In the genomic region with DNA sequence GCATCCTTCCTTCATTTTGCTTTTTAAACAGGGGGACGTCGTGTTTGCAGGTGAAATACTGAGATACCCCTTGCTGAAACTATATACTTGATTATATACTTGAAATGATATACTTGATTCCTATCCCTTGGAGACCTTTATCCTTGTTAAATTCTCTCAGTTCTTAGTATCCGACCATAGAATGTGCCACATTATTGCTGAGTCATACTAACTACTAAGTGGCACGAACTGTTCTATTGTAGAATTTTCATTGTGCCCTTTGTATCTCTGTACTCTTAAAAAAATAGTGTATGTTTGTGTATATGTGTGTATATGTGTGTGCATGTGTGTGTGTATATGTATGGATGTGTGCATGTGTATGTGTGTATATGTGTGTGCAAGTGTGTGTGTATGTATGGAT, we compare ENCODE assay signal across 31 mouse cellular contexts. TPM values are rescaled to one million over a fixed set of nuclear protein-coding genes. Genes with fewer than 3 reads are reported as not detected.
DNase-seq lines count a peak whose midpoint lies in the region; ATAC-seq and TF ChIP-seq lines count a peak whose summit lies in the region.
"Had no signal": no experiment of that assay in that cellular context is flagged by ENCODE, and none has a peak within 500 bp of the region (broad histone marks: within the 10 kb centered on the region; RNA-seq: fewer than 3 reads in every experiment).

No protein-coding gene starts in this region.

- no peaks in the 10 kb centered on the region for H3K27me3 ChIP-seq in liver, embryonic 14.5 days (ENCODE audit: control insufficient read depth, insufficient read depth, low read length)
- no peaks in the 10 kb centered on the region for H3K27me3 ChIP-seq in liver, embryonic 11.5 days (replicated peaks; ENCODE audit: control insufficient read depth, insufficient read depth, low read length)
- H3K27me3 ChIP-seq in kidney, embryonic 16.5 days (ENCODE audit: insufficient read depth, low read length) = no peaks in the 10 kb centered on the region
- H3K27me3 ChIP-seq: embryonic facial prominence, embryonic 13.5 days; forebrain, embryonic 12.5 days; limb, embryonic 13.5 days; midbrain, embryonic 13.5 days had no signal

- H3K4me3 ChIP-seq in liver, embryonic 14.5 days (ENCODE audit: insufficient read depth in 1 of 2, low read depth in 2 of 2, low read length in 2 of 2) = no peak overlapping the region
- H3K4me3 ChIP-seq in liver, embryonic 11.5 days (ENCODE audit: low read depth, low read length) = no peak overlapping the region
- H3K4me3 ChIP-seq in ES-E14 (ENCODE audit: insufficient read depth in 1 of 2, low read depth in 1 of 2, low read length in 2 of 2, poor library complexity in 1 of 2, severe bottlenecking in 1 of 2) = no peak overlapping the region
- no peak overlapping the region for H3K4me3 ChIP-seq in kidney, embryonic 16.5 days (ENCODE audit: low read length)
- H3K4me3 ChIP-seq: embryonic facial prominence, embryonic 13.5 days; erythroblast, embryonic 14.5 days; forebrain, embryonic 12.5 days; layer of hippocampus, adult 2 months; left cerebral cortex, adult 2 months; limb, embryonic 13.5 days; midbrain, embryonic 13.5 days had no signal

- no peaks in the 10 kb centered on the region for H3K9me3 ChIP-seq in liver, embryonic 14.5 days (ENCODE audit: control insufficient read depth, low read length)
- H3K9me3 ChIP-seq in liver, embryonic 11.5 days (ENCODE audit: control insufficient read depth, low read length) = no peaks in the 10 kb centered on the region
- H3K9me3 ChIP-seq in ES-E14 (ENCODE audit: control insufficient read depth, insufficient read depth, low read depth, low read length) = no peaks in the 10 kb centered on the region
- no peaks in the 10 kb centered on the region for H3K9me3 ChIP-seq in kidney, embryonic 16.5 days (ENCODE audit: low read length)
- H3K9me3 ChIP-seq: embryonic facial prominence, embryonic 13.5 days; forebrain, embryonic 12.5 days; limb, embryonic 13.5 days; midbrain, embryonic 13.5 days had no signal

- H3K27ac ChIP-seq in liver, embryonic 14.5 days = no peak overlapping the region
- H3K27ac ChIP-seq in liver, embryonic 11.5 days (ENCODE audit: low read depth, low read length) = no peak overlapping the region
- H3K27ac ChIP-seq in ES-E14 (ENCODE audit: insufficient read depth, low read depth, low read length, poor library complexity, severe bottlenecking) = no peak overlapping the region
- H3K27ac ChIP-seq in kidney, embryonic 16.5 days (ENCODE audit: low read length) = no peak overlapping the region
- H3K27ac ChIP-seq: embryonic facial prominence, embryonic 13.5 days; forebrain, embryonic 12.5 days; hindbrain, embryonic 14.5 days; left cerebral cortex, adult 2 months; limb, embryonic 13.5 days; macrophage; midbrain, embryonic 13.5 days; stomach, postnatal 0 days had no signal

- DNase-seq in liver, embryonic 14.5 days (ENCODE audit: low read depth in 3 of 3, low spot score in 3 of 3) = no peak
- DNase-seq in liver, embryonic 11.5 days (ENCODE audit: low spot score) = no peak
- DNase-seq in ES-E14 (ENCODE audit: low read depth, low spot score) = no peak
- no peak for DNase-seq in ovary, postnatal 10 days (ENCODE audit: low spot score)
- DNase-seq: adrenal gland, postnatal 14 days; cerebellum, adult 11 months; cerebellum, adult 9-10 months; cerebellum, postnatal 36 days; gastrocnemius, postnatal 14 days; kidney, adult 9 months; kidney, postnatal 14 days; lung, adult 2 months; lung, postnatal 10 days; retina, postnatal 1 day; thymus, adult 18-20 months; thymus, postnatal 25 days had no signal

- no peak overlapping the region for H3K9ac ChIP-seq in liver, embryonic 14.5 days (replicated peaks)
- no peak overlapping the region for H3K9ac ChIP-seq in liver, embryonic 11.5 days (ENCODE audit: low read depth, low read length)
- H3K9ac ChIP-seq in ES-E14 (ENCODE audit: insufficient read depth, low read depth, low read length, poor library complexity, severe bottlenecking) = no peak overlapping the region
- H3K9ac ChIP-seq in kidney, embryonic 16.5 days (replicated peaks; ENCODE audit: low read length) = no peak overlapping the region
- H3K9ac ChIP-seq: embryonic facial prominence, embryonic 13.5 days; forebrain, embryonic 12.5 days; hindbrain, embryonic 14.5 days; limb, embryonic 13.5 days; midbrain, embryonic 13.5 days had no signal

- peaks cover 5% of the 10 kb centered on the region for H3K36me3 ChIP-seq in liver, embryonic 14.5 days (replicated peaks; ENCODE audit: control insufficient read depth, insufficient read depth, low read depth)
- no peaks in the 10 kb centered on the region; the same call in 1 of the 2 replicates for H3K36me3 ChIP-seq in liver, embryonic 11.5 days (ENCODE audit: control insufficient read depth, insufficient read depth, low read length)
- 0 out of 2 replicates have a peak, but pooled peaks cover 2% of the 10 kb centered on the region for H3K36me3 ChIP-seq in ES-E14 (ENCODE audit: control insufficient read depth, insufficient read depth, low read length, poor library complexity, severe bottlenecking)
- H3K36me3 ChIP-seq in kidney, embryonic 16.5 days (ENCODE audit: insufficient read depth, low read length) = 0 out of 2 replicates have a peak, but pooled peaks cover 4% of the 10 kb centered on the region

- in situ Hi-C loops in ES-E14 (cut with MboI; ENCODE audit: low sequenced_read_pairs in 2 of 2, unreplicated experiment in 2 of 2) = no loop called here

- no peak overlapping the region for H3K4me2 ChIP-seq in liver, embryonic 14.5 days (ENCODE audit: low read depth)
- no peak overlapping the region for H3K4me2 ChIP-seq in liver, embryonic 11.5 days
- H3K4me2 ChIP-seq in kidney, embryonic 16.5 days (replicated peaks; ENCODE audit: low read depth, low read length) = no peak overlapping the region
- H3K4me2 ChIP-seq: embryonic facial prominence, embryonic 13.5 days; forebrain, embryonic 12.5 days; heart, embryonic 11.5 days; hindbrain, embryonic 14.5 days; limb, embryonic 13.5 days; midbrain, embryonic 13.5 days had no signal

- H3K4me1 ChIP-seq in liver, embryonic 14.5 days (replicated peaks; ENCODE audit: control insufficient read depth in 2 of 2, insufficient read depth in 2 of 2, low read length in 1 of 2) = peaks cover 9 to 24% of the 10 kb centered on the region in 2 experiments
- peaks cover 10% of the 10 kb centered on the region for H3K4me1 ChIP-seq in liver, embryonic 11.5 days (replicated peaks; ENCODE audit: control insufficient read depth, insufficient read depth, low read length)
- H3K4me1 ChIP-seq in ES-E14 (ENCODE audit: control insufficient read depth in 2 of 2, insufficient read depth in 2 of 2, low read length in 2 of 2, poor library complexity in 1 of 2) = peaks cover 4% of the 10 kb centered on the region in 2 experiments
- H3K4me1 ChIP-seq in kidney, embryonic 16.5 days (ENCODE audit: insufficient read depth, low read length) = peaks cover 21% of the 10 kb centered on the region

- TF ChIP-seq EP300 in liver, embryonic 14.5 days (IDR thresholded peaks at IDR 0.05; ENCODE audit: low read depth) = no peak

- ATAC-seq in liver, embryonic 14.5 days (ENCODE audit: insufficient read depth) = peak; percentile 16; the same call in 1 of the 2 replicates
- no peak; the same call in 1 of the 2 replicates for ATAC-seq in liver, embryonic 11.5 days (replicated peaks; ENCODE audit: low FRiP score)
- ATAC-seq in erythroblast, adult 5-6 weeks (replicated peaks; ENCODE audit: low FRiP score, poor library complexity, severe bottlenecking) = 0 out of 2 replicates have a peak, but pooled peaks have one; percentile 57
- ATAC-seq in megakaryocyte-erythroid progenitor cell, adult 5-6 weeks (replicated peaks; ENCODE audit: low FRiP score, low TSS enrichment, poor library complexity, severe bottlenecking) = peak; percentile 66
- no peak for ATAC-seq in kidney, embryonic 16.5 days (ENCODE audit: low FRiP score, low TSS enrichment)
- ATAC-seq: intestine, postnatal 0 days; midbrain, embryonic 13.5 days had no signal

- 45% methylated on average over 4 of the region's 4 CpGs for WGBS in liver, embryonic 14.5 days (ENCODE audit: insufficient replicate concordance)
- 81% methylated on average over 4 of the region's 4 CpGs for WGBS in liver, embryonic 11.5 days
- 90% methylated on average over 4 of the region's 4 CpGs for WGBS in kidney, embryonic 16.5 days

- TF ChIP-seq CTCF in liver, embryonic 14.5 days (IDR thresholded peaks at IDR 0.05; ENCODE audit: low read depth) = no peak

RNA-seq across cellular contexts. Expression of gene Prkaa1, which starts 12.7 kb away (rescaled TPM):
- polyA plus RNA-seq in liver, embryonic 14.5 days (2012; rRNA removed) = 6.6 and 8.6 TPM in 2 replicates
- 15.7 and 16.6 TPM in 2 replicates for polyA plus RNA-seq in liver, embryonic 14.5 days (2014; fragmentation: Nextera tagmentation; extraction: Ambion mirVana)
- polyA plus RNA-seq in liver, embryonic 11.5 days (2014; fragmentation: Nextera tagmentation; extraction: Ambion mirVana) = 36.2 and 39.3 TPM in 2 replicates
- 9.7 and 12.9 TPM in 2 replicates for total RNA-seq in ES-E14 (2012; rRNA removed)
- 13.6 and 19.8 TPM in 2 replicates for total RNA-seq in erythroblast, adult 5-6 weeks (2015; ENCODE audit: low replicate concordance)
- total RNA-seq in erythroblast, adult 5-6 weeks (2017; ENCODE audit: low replicate concordance) = 12.0 and 14.8 TPM in 2 replicates
- total RNA-seq in megakaryocyte-erythroid progenitor cell, adult 5-6 weeks (2014; fragmentation: Nextera tagmentation) = 55.5 and 56.0 TPM in 2 replicates
- 59.3 and 69.1 TPM in 2 replicates for total RNA-seq in megakaryocyte-erythroid progenitor cell, adult 5-6 weeks (2017)
- polyA plus RNA-seq in kidney, embryonic 16.5 days (2015; fragmentation: Nextera tagmentation; extraction: Ambion mirVana) = 22.4 and 24.7 TPM in 2 replicates

RNA-seq across cellular contexts. Expression of gene Ttc33, which starts 29.0 kb away (rescaled TPM):
- 3.1 and 6.6 TPM in 2 replicates for polyA plus RNA-seq in liver, embryonic 14.5 days (2012; rRNA removed)
- polyA plus RNA-seq in liver, embryonic 14.5 days (2014; fragmentation: Nextera tagmentation; extraction: Ambion mirVana) = 13.6 and 13.9 TPM in 2 replicates
- 29.2 and 32.3 TPM in 2 replicates for polyA plus RNA-seq in liver, embryonic 11.5 days (2014; fragmentation: Nextera tagmentation; extraction: Ambion mirVana)
- 24.2 and 25.2 TPM in 2 replicates for total RNA-seq in ES-E14 (2012; rRNA removed)
- total RNA-seq in erythroblast, adult 5-6 weeks (2015; ENCODE audit: low replicate concordance) = 12.3 and 29.4 TPM in 2 replicates
- 26.4 and 28.4 TPM in 2 replicates for total RNA-seq in erythroblast, adult 5-6 weeks (2017; ENCODE audit: low replicate concordance)
- total RNA-seq in megakaryocyte-erythroid progenitor cell, adult 5-6 weeks (2014; fragmentation: Nextera tagmentation) = 12.6 and 21.2 TPM in 2 replicates
- total RNA-seq in megakaryocyte-erythroid progenitor cell, adult 5-6 weeks (2017) = 35.6 and 36.8 TPM in 2 replicates
- polyA plus RNA-seq in kidney, embryonic 16.5 days (2015; fragmentation: Nextera tagmentation; extraction: Ambion mirVana) = 44.3 and 46.4 TPM in 2 replicates

RNA-seq across cellular contexts. Expression of gene Rpl37, which starts 39.9 kb away (rescaled TPM):
- polyA plus RNA-seq in liver, embryonic 14.5 days (2012; rRNA removed) = 259 and 884 TPM in 2 replicates
- polyA plus RNA-seq in liver, embryonic 14.5 days (2014; fragmentation: Nextera tagmentation; extraction: Ambion mirVana) = 547 and 570 TPM in 2 replicates
- polyA plus RNA-seq in liver, embryonic 11.5 days (2014; fragmentation: Nextera tagmentation; extraction: Ambion mirVana) = 728 and 826 TPM in 2 replicates
- 1,373 and 1,829 TPM in 2 replicates for total RNA-seq in ES-E14 (2012; rRNA removed)
- total RNA-seq in erythroblast, adult 5-6 weeks (2015; ENCODE audit: low replicate concordance) = 167 and 232 TPM in 2 replicates
- total RNA-seq in erythroblast, adult 5-6 weeks (2017; ENCODE audit: low replicate concordance) = 170 and 249 TPM in 2 replicates
- total RNA-seq in megakaryocyte-erythroid progenitor cell, adult 5-6 weeks (2014; fragmentation: Nextera tagmentation) = 2,794 and 2,966 TPM in 2 replicates
- 2,588 and 3,250 TPM in 2 replicates for total RNA-seq in megakaryocyte-erythroid progenitor cell, adult 5-6 weeks (2017)
- polyA plus RNA-seq in kidney, embryonic 16.5 days (2015; fragmentation: Nextera tagmentation; extraction: Ambion mirVana) = 410 and 416 TPM in 2 replicates

RNA-seq across cellular contexts. Expression of gene Card6, which starts 48.0 kb away (rescaled TPM):
- 0.57 and 0.63 TPM in 2 replicates for polyA plus RNA-seq in liver, embryonic 14.5 days (2012; rRNA removed)
- polyA plus RNA-seq in liver, embryonic 14.5 days (2014; fragmentation: Nextera tagmentation; extraction: Ambion mirVana) = 0.74 and 1.00 TPM in 2 replicates
- polyA plus RNA-seq in liver, embryonic 11.5 days (2014; fragmentation: Nextera tagmentation; extraction: Ambion mirVana) = 1.3 and 1.4 TPM in 2 replicates
- total RNA-seq in ES-E14 (2012; rRNA removed) = 0.18 and 0.37 TPM in 2 replicates
- total RNA-seq in erythroblast, adult 5-6 weeks (2015; ENCODE audit: low replicate concordance) = 1.7 TPM in 1 of 2 replicates, not detected in the other
- total RNA-seq in erythroblast, adult 5-6 weeks (2017; ENCODE audit: low replicate concordance) = 0.42 and 1.3 TPM in 2 replicates
- 1.2 and 1.4 TPM in 2 replicates for total RNA-seq in megakaryocyte-erythroid progenitor cell, adult 5-6 weeks (2014; fragmentation: Nextera tagmentation)
- total RNA-seq in megakaryocyte-erythroid progenitor cell, adult 5-6 weeks (2017) = 0.19 and 0.52 TPM in 2 replicates
- polyA plus RNA-seq in kidney, embryonic 16.5 days (2015; fragmentation: Nextera tagmentation; extraction: Ambion mirVana) = 1.3 and 2.6 TPM in 2 replicates

Comparison
In these comparisons a context has a peak if more than half of its experiments do, and no peak if none do; other contexts are left out.
1. ATAC-seq: peak in liver, embryonic 14.5 days (single experiment), erythroblast, adult 5-6 weeks (single experiment) and megakaryocyte-erythroid progenitor cell, adult 5-6 weeks (single experiment); none in liver, embryonic 11.5 days (single experiment) and kidney, embryonic 16.5 days (single experiment).